Mouse (Mus musculus): ENCODE results near the gene Usp5.

Usp5 gene

DNA sequence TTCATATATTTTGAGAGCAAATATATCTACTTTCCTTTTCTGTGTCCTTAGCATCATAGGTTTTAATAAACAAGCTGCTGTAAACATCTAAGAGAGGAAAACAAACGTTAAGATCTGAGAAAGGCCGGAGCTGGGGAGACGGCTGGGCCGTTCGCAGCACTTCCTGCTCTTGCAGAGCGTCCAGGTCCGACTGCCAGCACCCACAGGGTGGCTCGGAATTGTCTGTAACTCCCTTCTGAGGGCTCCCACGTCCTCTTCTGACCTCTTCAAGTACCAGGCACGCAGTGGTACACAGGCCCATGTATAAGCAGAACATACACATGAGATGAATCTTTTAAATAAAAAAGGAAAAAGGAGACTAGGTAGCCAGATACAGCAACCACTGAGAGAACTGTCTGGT, 41.6 kb downstream of the Usp5 start:
- no peak for DNase-seq (ENCODE audit: low spot score in 2 of 2)

GRCm38 (mm10) chr6:124786756-124787420, 42.4 kb downstream of the Usp5 start:
- no peak for DNase-seq (ENCODE audit: low spot score in 2 of 2)

GRCm38 (mm10) chr6:124782436-124782835, 46.8 kb downstream of the Usp5 start:
- DNase-seq (ENCODE audit: low spot score in 2 of 2), result peak; percentile 33 to 47

- no peak for DNase-seq (ENCODE audit: low spot score in 2 of 2)
Observed at GRCm38 (mm10) chr6:124780917-124781316, 48.4 kb downstream of the Usp5 start.

DNA sequence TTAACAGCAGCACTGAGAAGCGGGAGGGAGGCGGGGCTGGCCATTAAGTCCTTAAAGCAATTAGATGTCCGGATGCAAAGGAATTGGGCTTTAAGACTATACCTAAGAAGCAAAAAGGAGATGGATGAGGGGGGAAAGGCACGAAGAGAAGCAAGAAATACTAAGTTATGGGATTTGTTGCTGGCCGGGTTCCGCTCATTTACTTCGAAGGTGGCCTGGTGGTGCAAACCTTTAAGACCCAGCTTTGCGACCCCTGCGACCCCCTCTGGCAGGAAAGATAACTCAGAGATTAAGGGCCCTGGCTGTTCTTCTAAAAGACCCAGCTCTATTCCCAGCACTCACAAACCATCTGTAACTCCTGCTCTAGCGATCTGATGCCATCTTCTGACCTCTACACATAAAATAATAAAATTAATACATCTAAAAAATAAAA, 49.3 kb downstream of the Usp5 start:
- DNase-seq (ENCODE audit: low spot score in 2 of 2), result no peak

DNA sequence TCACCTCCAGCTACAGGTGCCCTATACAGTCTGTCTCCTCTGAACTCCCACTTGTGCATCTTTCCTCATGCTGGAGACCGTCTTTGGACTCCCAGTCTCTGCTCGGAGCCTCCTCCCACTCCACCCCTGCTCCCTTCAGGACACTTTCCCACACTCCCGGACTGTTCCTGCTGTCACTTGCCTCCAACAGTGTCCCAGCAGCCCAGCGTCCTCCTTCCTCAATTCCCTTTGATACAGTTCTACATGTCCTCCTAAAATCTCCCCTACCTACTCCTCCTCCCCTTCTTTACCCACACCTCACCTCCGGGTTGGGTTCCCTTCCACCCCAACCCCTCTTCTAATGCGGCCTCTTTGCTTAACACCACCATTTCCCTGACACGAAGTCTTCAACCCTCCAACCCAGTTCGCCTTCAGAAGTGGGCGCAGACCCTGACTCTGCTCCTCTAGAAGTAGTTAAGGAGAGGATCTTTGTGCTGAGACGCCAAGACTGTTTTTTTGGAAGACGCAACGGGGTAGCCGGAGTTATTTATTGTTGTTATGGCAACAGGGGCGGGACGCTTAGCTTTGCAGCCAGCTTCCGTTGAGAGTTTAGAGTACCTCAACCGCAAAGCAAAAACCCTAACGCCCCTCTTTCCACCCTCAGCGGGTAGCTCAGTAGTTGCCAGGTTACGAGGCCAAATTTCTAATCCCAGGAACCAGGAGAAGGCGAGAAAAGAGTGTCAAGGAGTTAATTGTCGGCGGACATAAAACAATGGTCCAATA, 49.9 kb downstream of the Usp5 start, which contains the start of gene Lrrc23:
TSS of gene Lrrc23 (minus strand) at position 506 of the 762 bp plus-strand sequence.
- DNase-seq (ENCODE audit: low spot score in 2 of 2), result peak; percentile 71

- no peak for DNase-seq (ENCODE audit: low spot score in 2 of 2)
Observed at GRCm38 (mm10) chr6:124770511-124770910, 58.8 kb downstream of the Usp5 start.

- no peak for DNase-seq (ENCODE audit: low spot score in 2 of 2)
Observed at GRCm38 (mm10) chr6:124770013-124770412, 59.3 kb downstream of the Usp5 start.

- DNase-seq (ENCODE audit: low spot score in 2 of 2), result peak; percentile 60 to 67
Observed at GRCm38 (mm10) chr6:124769101-124769765, 60.1 kb downstream of the Usp5 start, which contains the start of gene Eno2. TSS of gene Eno2 (minus strand) at chr6:124769673.

DNA sequence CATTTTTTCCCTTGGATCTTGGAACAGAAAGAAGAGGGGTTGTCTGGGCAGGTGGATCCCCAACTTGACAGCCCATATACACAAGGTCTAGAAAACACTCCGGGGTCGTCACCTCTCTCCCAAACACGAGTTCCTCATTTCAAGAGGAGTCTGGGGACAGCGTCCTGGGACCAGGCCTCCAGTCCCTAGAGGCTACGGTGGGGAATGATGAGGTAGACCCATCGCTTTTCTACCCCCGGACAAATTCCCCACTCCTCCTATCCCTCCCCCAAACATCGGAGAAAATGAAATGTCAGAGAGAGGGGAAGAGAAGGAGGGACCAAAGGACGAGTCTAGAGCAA, 60.6 kb downstream of the Usp5 start:
- DNase-seq (ENCODE audit: low spot score in 2 of 2), result no peak

GRCm38 (mm10) chr6:124767920-124768703, 61.2 kb downstream of the Usp5 start:
- no peak for DNase-seq (ENCODE audit: low spot score in 2 of 2)

- no peak for DNase-seq (ENCODE audit: low spot score in 2 of 2)
Observed at GRCm38 (mm10) chr6:124767536-124767919, 61.8 kb downstream of the Usp5 start.

DNA sequence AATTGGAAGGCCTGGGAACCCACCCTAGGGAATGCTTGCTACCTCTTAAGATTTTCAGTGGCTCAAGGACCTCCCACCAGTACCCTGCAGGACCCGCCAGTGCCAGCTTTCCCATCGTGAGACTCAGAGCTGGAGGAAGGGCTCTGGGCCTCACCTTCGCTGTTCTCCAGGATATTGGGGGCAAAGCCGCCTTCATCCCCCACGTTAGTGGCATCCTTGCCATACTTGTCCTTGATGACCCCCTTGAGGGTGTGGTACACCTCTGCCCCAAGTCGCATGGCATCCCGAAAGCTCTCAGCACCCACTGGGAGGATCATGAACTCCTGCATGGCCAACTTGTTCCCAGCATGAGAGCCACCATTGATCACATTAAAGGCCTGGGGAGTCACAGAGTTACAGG, 63.3 kb downstream of the Usp5 start:
- DNase-seq (ENCODE audit: low spot score in 2 of 2), result no peak
